Comparison of ENCODE assay signal across 15 mouse cellular contexts in the genomic region with DNA sequence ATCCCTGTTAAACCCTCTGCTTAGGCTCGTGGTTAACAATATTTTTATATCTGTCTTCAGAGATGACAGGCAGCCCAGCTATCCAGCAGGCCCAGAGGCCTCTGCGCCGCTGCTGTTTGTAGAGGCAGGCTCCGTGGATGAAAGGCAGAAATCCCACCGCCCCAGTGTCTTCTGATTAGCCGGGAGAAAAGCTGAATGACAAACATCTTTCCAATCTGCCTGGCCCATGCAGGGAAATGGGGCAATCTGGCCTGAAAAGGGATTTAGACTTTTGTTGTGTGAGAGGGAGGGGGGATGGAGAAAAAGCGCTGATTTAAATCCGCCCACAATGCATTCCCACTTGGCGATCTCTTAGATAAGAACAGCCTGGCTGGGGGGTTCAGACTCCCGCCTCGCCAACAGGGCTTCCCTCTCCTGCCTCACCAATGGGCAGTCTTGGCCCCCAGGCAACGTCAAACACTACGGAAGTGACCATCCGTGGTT.
A peak's percentile ranks its signal among the peaks of the same experiment; 100 is the strongest.
DNase-seq lines count a peak whose midpoint lies in the region; ATAC-seq lines count a peak whose summit lies in the region.
"Had no signal": no experiment of that assay in that cellular context is flagged by ENCODE, and none has a peak within 500 bp of the region (broad histone marks: within the 10 kb centered on the region; RNA-seq: fewer than 3 reads in every experiment).

No protein-coding gene starts in this region.

- H3K4me3 ChIP-seq in embryonic facial prominence, embryonic 13.5 days = no peak overlapping the region
- H3K4me3 ChIP-seq in hindbrain, embryonic 14.5 days (replicated peaks; ENCODE audit: low read length) = no peak overlapping the region
- H3K4me3 ChIP-seq in neural tube, embryonic 11.5 days (ENCODE audit: low read depth, low read length) = no peak overlapping the region
- H3K4me3 ChIP-seq: limb, embryonic 13.5 days had no signal

- peak overlapping the region; percentile 12; the same call in 1 of the 2 replicates for H3K4me2 ChIP-seq in embryonic facial prominence, embryonic 13.5 days
- H3K4me2 ChIP-seq in hindbrain, embryonic 14.5 days (replicated peaks) = peak overlapping the region; percentile 8; the same call in 1 of the 2 replicates
- 0 out of 2 replicates have a peak overlapping the region, but pooled peaks have one; percentile 3 for H3K4me2 ChIP-seq in neural tube, embryonic 11.5 days (ENCODE audit: low read depth)
- H3K4me2 ChIP-seq: limb, embryonic 13.5 days had no signal

- H3K27ac ChIP-seq in embryonic facial prominence, embryonic 13.5 days = no peak overlapping the region
- peak overlapping the region; percentile 51 for H3K27ac ChIP-seq in hindbrain, embryonic 14.5 days
- H3K27ac ChIP-seq in neural tube, embryonic 11.5 days (ENCODE audit: low read depth, low read length) = 0 out of 2 replicates have a peak overlapping the region, but pooled peaks have one; percentile 7
- H3K27ac ChIP-seq: limb, embryonic 13.5 days had no signal

- H3K27me3 ChIP-seq in embryonic facial prominence, embryonic 13.5 days = no peaks in the 10 kb centered on the region
- no peaks in the 10 kb centered on the region for H3K27me3 ChIP-seq in hindbrain, embryonic 14.5 days (ENCODE audit: control insufficient read depth, insufficient read depth, low read length)
- H3K27me3 ChIP-seq in neural tube, embryonic 11.5 days (ENCODE audit: control insufficient read depth, insufficient read depth, low read length) = no peaks in the 10 kb centered on the region
- H3K27me3 ChIP-seq: limb, embryonic 13.5 days had no signal

- no peak for ATAC-seq in embryonic facial prominence, embryonic 13.5 days (ENCODE audit: insufficient number of reproducible peaks, insufficient read depth, low FRiP score, low TSS enrichment, low read depth)
- peak; percentile 44 for ATAC-seq in hindbrain, embryonic 14.5 days (ENCODE audit: low FRiP score)
- no peak for ATAC-seq in neural tube, embryonic 11.5 days (ENCODE audit: insufficient read depth, low FRiP score, low TSS enrichment)
- ATAC-seq: activated CD4-positive, CD25-positive, alpha-beta regulatory T cell, adult 4 months; intestine, postnatal 0 days had no signal

- H3K9me3 ChIP-seq in embryonic facial prominence, embryonic 13.5 days = no peaks in the 10 kb centered on the region
- H3K9me3 ChIP-seq in hindbrain, embryonic 14.5 days (ENCODE audit: control insufficient read depth, low read length) = no peaks in the 10 kb centered on the region
- H3K9me3 ChIP-seq in neural tube, embryonic 11.5 days (ENCODE audit: control insufficient read depth, low read length) = no peaks in the 10 kb centered on the region
- H3K9me3 ChIP-seq: limb, embryonic 13.5 days had no signal

- peak; percentile 26 to 29 for DNase-seq in cerebellum, postnatal 10 days
- DNase-seq in cerebellum, adult 9-11 months = no peak
- DNase-seq in hindbrain, embryonic 14.5 days (ENCODE audit: low spot score) = peak; percentile 50
- DNase-seq in neural tube, embryonic 11.5 days (ENCODE audit: low spot score) = peak; percentile 31
- DNase-seq in left cerebral cortex, adult 8-10 months (ENCODE audit: low spot score in 2 of 2) = no peak
- DNase-seq in liver = no peak
- DNase-seq in layer of hippocampus, adult 11-12 months (ENCODE audit: low spot score) = no peak
- DNase-seq: cerebellum, adult 11-12 months; gastrocnemius, postnatal 36 days; thymus, adult 2 months had no signal

- no peaks in the 10 kb centered on the region for H3K36me3 ChIP-seq in embryonic facial prominence, embryonic 13.5 days
- H3K36me3 ChIP-seq in hindbrain, embryonic 14.5 days (replicated peaks; ENCODE audit: control insufficient read depth, insufficient read depth) = no peaks in the 10 kb centered on the region
- no peaks in the 10 kb centered on the region for H3K36me3 ChIP-seq in neural tube, embryonic 11.5 days (ENCODE audit: control insufficient read depth, insufficient read depth, low read length)
- H3K36me3 ChIP-seq: G1E; limb, embryonic 13.5 days had no signal

- peaks cover 21% of the 10 kb centered on the region for H3K4me1 ChIP-seq in embryonic facial prominence, embryonic 13.5 days
- H3K4me1 ChIP-seq in hindbrain, embryonic 14.5 days (replicated peaks; ENCODE audit: control insufficient read depth, insufficient read depth, low read length) = peaks cover 24% of the 10 kb centered on the region
- H3K4me1 ChIP-seq in neural tube, embryonic 11.5 days (ENCODE audit: control insufficient read depth, insufficient read depth, low read length) = no peaks in the 10 kb centered on the region

- 14% methylated on average over 14 of the region's 14 CpGs for WGBS in embryonic facial prominence, embryonic 13.5 days
- WGBS in hindbrain, embryonic 14.5 days = 11% methylated on average over 14 of the region's 14 CpGs
- WGBS in neural tube, embryonic 11.5 days = 16% methylated on average over 14 of the region's 14 CpGs

- H3K9ac ChIP-seq in embryonic facial prominence, embryonic 13.5 days = no peak overlapping the region
- H3K9ac ChIP-seq in hindbrain, embryonic 14.5 days = no peak overlapping the region
- no peak overlapping the region for H3K9ac ChIP-seq in neural tube, embryonic 11.5 days (ENCODE audit: low read length)
- H3K9ac ChIP-seq: limb, embryonic 13.5 days had no signal

Comparison
In these comparisons a context has a peak if more than half of its experiments do, and no peak if none do; other contexts are left out.
1. DNase-seq: peak in cerebellum, postnatal 10 days (2 of 2), hindbrain, embryonic 14.5 days (single experiment) and neural tube, embryonic 11.5 days (single experiment); none in cerebellum, adult 9-11 months (single experiment), left cerebral cortex, adult 8-10 months (0 of 2), liver (single experiment) and layer of hippocampus, adult 11-12 months (single experiment).
2. Peak in every context shown above with its lines, with median percentiles within 50 percentile points of each other: H3K4me2 ChIP-seq.